Mouse (Mus musculus): ENCODE measurements at regions not wholly inside any gene's neighbourhood (a gene's known extent, or its start where the extent isn't known, plus 50 kb on each side); places are given as distances from the start of the nearest gene placed in this dataset.

GRCm38 (mm10) chr12:97950072-97950471 lies 309.2 kb downstream of the Galc start:
- ChIA-PET POLR2A (no interaction called here), CTCF (no interaction called here)

DNA sequence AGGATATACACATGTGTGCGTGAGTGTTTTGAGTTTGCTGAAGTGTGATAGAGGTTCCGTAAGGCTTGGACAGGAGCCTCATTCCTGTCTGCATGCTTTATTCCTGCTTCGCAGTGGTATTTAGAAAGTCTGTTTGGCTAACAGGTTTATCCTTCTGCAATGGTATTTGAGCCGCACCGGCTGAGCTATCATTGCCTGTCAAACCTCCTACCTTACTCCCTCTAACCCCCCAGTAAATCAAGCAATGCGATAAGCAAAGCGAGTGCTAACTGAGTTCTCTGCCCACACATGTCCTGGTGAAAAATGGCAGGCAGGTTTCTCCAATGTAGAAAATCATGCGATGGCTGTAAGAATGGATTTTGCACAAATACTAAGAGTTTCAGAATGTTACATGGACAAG lies 311.8 kb downstream of the Galc start:
- ChIA-PET POLR2A (no interaction called here), CTCF (no interaction called here)

GRCm38 (mm10) chr12:97938361-97938760 lies 320.9 kb downstream of the Galc start:
- ChIA-PET POLR2A (interaction anchor here in 1 of 4 experiments (0.6 kb wide), 1 partner anchor 366 kb away, joined by 8 read pairs; no protein-coding TSS in a partner anchor), CTCF (no interaction called here)

- ChIA-PET CTCF (interaction anchor here in 1 of 4 experiments (0.6 kb wide), 1 partner anchor 346 kb away, joined by 8 read pairs; no protein-coding TSS in a partner anchor), POLR2A (no interaction called here)
These were observed 329.4 kb downstream of the Galc start for GRCm38 (mm10) chr12:97929877-97930276.

DNA sequence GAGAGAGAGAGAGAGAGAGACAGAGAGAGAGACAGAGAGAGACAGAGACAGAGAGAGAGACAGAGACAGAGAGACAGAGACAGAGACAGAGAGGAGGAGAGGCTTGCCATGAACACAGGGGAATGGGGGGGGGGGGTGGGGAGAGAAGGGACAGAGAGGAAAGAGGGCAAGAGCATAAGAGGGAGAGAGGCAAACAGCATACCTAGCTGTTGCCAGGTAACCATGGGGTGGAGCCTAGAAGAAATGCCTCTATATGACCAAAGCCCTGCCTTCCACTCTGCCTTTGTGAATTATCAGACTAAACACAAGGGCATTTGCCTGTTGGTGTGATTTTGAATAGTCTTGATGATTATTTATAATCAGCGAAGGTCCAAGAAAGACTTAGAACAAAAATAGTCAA lies 332.2 kb downstream of the Galc start:
- POLR2A ChIA-PET, result interaction anchor here in 1 of 4 experiments (0.6 to 0.7 kb wide), 2 partner anchors 16 to 58 kb away, joined by 3 read pairs; no protein-coding TSS in a partner anchor

DNA sequence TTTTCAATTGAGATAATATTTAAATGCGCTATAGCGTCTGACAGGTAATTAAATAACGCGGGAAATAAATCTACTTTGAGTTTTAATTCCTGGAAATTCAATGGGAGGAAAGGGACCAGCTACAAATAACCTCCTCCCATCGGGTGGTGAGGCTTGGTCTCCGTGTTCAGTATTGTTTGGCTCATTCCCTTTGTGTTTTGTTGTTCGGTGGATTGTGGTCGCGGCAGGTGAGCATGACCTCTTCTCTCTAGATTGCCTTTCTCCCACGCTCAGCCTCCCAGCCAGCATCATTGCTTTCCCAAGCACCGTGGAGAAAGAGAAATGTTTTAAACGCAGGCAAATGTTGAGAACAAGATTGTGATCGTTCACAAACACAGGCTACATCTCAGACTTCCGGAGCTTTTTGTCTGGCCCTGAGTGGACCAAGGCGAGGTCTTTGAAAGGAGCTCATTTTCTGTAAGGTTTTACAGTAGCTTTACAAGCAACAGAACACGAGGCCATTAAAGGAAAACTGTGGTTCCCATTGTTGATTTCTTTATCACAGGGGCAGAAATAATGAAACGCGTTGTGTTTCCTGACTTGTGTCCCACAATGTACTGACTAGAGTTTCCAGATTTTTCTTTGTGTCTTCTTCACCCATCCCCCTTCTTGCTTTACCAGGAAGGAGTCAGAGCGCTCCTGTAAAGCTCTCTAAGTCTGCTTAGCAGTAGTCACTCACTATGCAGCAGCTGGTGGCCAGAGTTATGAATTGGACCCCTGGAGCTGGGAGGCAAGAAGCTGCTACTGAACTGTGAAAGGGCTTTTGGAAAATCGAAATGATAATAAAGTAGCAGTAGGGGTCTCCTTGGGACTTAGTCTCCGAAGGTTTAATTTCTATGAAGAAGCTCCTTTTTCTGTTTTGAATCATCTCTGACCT lies 337.7 kb downstream of the Galc start:
- CTCF ChIA-PET, result interaction anchor here in 1 of 4 experiments (1.5 kb wide), 1 partner anchor 260 kb away, joined by 4 read pairs; no protein-coding TSS in a partner anchor
- POLR2A ChIA-PET, result interaction anchor here in 1 of 4 experiments (0.7 kb wide), 1 partner anchor 38 kb away, joined by 3 read pairs; no protein-coding TSS in a partner anchor

More for the DNA sequence above, 332.2 kb downstream of the Galc start:
- CTCF ChIA-PET, result no interaction called here

DNA sequence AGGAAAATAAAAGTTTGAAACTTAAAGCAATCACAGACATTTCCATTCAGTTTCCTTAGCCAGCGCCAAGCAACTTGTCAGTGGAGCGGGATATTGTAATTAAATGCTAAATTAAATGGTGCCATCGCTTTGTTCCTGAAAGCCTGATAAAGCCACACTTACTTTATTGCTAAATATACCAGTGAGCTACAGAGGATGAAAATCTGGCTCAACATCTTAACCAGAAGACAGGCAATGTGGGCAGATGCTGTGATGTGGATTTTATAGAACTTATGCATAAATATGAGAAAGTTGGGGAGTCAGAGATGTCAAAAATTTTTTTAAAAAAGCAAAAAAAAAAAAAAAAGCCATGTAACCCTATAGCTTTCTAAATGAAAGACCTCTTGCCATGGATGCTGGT lies 340.8 kb downstream of the Galc start:
- ChIA-PET CTCF (no interaction called here), POLR2A (no interaction called here)

DNA sequence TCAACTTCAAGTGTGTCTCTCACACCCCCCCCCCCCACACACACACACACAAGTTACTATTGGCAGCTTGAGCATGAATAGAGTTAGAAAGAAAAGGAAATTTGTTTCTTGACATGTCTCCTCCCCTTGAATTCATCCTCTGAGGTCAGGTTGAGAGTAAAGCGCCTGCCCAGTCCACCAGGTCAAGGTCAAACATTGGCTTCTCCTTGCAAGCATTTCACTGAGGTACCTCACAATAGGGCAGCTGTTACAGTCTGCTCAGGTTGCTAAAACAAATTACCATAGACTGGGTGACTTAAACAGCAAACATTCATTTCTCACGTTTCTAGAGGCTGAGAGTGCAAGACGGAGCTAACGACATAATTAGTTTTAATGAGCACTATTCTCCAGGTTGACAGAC lies 344.2 kb downstream of the Galc start:
- ChIA-PET POLR2A (no interaction called here), CTCF (interaction anchor here in 1 of 4 experiments (0.5 kb wide), 1 partner anchor 302 kb away, joined by 3 read pairs; no protein-coding TSS in a partner anchor)

DNA sequence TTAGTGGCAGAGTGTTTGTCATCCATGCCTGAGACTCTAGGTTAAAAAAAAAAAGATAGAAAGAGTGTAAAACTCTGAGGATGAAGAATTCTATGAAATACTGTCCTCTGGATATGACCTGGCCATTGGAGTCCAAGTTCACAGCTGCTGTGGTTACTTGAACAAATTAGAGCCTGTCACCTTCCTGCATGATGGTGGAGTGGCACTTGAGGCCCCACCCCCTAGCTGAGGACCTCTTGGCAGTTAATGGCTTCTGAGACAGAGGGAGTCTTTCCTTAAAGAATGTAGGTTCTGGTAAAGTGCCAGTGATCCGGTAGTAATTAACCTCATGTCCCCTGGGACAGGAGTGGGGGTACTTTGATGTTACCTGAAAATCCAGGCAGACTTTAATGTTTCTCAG lies 346.5 kb downstream of the Galc start:
- ChIA-PET CTCF (no interaction called here), POLR2A (no interaction called here)

DNA sequence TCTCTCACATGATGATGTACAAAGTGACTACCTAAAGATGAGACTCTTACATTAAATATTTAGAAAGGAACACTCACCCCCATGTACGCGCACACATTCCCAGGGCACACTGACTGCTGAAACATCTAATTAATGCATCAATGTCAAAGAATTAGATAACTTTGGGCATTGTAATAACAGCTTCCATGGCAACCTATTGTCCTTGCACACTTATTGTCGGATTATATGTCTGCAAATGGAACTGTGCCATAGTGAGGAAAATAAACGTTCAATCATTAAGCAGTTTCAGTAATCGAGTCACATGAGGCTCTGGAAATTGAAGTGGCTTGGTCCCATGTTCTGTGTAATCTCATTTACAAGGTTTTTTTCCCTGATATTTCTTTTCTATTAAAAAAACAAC lies 360.0 kb downstream of the Galc start:
- CTCF ChIA-PET, result no interaction called here
- POLR2A ChIA-PET, result no interaction called here

DNA sequence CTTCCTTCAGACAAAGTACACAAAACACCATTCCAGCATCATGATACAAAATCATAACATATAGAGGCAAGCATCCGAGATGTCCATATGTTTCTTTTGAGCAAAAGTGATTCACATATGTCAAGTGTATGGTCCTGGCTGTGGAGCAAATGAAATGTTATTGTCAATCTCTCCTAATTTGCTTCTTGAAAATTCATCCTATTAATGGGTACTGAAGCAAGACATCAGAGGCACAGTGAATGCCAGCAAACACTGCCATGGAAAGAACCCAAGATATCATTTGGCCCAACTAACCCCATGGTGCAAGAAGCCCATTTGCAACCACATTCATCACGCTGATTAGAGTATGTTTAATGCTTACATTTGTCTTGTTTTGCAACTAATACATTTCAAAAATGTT lies 361.1 kb downstream of the Galc start:
- POLR2A ChIA-PET, result no interaction called here
- CTCF ChIA-PET, result no interaction called here

GRCm38 (mm10) chr12:97895981-97896380 lies 363.3 kb downstream of the Galc start:
- POLR2A ChIA-PET, result no interaction called here
- CTCF ChIA-PET, result no interaction called here

DNA sequence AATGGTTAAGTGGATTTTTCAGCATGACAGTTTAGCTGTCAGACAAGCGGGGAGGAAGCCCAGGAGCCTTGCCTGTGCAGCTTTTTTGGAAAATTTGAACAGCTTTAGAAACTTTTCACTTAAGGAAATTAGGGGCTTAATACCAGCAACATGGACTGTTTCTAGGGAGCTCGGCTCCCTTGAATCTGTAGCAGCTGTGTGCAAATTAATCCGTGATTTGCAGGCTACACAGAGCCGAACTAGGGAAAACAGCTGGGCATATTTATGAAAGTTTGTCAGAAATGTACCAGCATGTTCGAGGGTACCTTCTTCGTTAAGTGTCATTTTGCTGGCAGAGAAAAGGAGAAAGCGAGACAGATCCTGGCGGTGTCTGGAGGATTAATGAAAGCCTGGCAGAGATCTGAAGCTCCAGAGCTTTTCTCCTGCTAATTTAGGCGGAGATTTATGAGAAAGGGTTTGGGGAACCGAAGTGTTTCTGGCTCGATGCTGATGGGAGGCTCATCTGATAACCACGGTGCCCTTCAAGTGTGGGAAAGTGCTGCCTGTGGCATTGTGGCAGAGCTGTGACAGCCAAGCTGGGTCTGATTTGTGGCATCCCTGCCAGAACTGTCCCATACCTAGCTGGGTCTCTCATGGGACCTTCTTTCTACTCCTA lies 370.3 kb downstream of the Galc start:
- CTCF ChIA-PET, result interaction anchor here in 1 of 4 experiments (0.9 kb wide), 1 partner anchor 16 kb away, joined by 3 read pairs; no protein-coding TSS in a partner anchor
- POLR2A ChIA-PET, result no interaction called here

DNA sequence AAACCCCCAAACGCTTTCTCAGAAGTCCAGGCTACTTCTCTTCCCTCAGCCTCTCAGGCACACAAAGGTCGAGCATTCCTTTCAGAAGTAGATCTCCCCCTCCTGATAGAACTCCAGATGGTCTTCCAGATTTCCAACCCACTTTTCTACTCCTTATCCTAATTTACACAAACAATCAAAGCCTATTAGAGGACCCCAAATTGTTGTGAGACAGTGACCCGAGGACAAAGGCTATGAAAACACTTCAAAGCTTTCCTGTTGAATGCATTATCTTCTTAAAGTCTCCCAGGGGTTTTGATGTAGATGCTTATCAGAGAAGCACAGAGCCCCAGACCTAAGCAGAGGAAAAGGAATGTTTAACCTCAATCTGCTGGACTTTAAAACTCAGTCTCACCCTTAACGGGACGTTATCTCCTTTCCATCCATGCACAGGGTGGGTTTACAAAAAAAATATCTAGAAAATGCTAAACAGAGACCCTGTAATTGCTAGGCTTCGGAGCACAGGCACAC lies 370.9 kb downstream of the Galc start:
- ChIA-PET CTCF (interaction anchor here in 1 of 4 experiments (0.9 kb wide), 1 partner anchor 16 kb away, joined by 3 read pairs; no protein-coding TSS in a partner anchor), POLR2A (interaction anchor here in 1 of 4 experiments (0.6 kb wide), 1 partner anchor 1685 kb away, joined by 4 read pairs; no protein-coding TSS in a partner anchor)

GRCm38 (mm10) chr12:97882439-97882838 lies 376.8 kb downstream of the Galc start:
- ChIA-PET POLR2A (no interaction called here), CTCF (no interaction called here)

DNA sequence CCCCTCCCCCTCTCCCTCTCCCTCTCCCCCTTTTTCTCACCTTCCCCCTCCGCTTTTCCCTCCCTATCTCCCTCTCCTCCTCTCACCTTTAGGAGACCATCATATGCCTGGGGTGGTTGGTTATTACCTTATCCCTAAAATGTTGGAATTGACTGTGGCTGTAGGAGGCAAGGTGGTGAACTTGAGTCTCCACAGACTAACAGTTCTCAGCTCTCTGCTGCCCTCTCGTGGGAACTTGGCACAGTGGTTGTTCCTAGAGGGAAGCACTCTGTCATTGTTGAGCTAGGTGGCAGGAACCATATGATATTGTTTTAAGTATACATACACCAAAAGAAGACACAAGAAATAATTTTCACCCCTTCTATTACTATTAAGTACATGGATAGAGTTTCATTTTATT lies 386.9 kb downstream of the Galc start:
- CTCF ChIA-PET, result interaction anchor here (0.5 to 1.3 kb wide), 15 partner anchors 14 to 461 kb away, joined by 3 to 10 read pairs (median 4); no protein-coding TSS in a partner anchor
- POLR2A ChIA-PET, result interaction anchor here in 1 of 4 experiments (0.7 kb wide), 1 partner anchor 563 kb away, joined by 3 read pairs; no protein-coding TSS in a partner anchor

- ChIA-PET POLR2A (no interaction called here), CTCF (no interaction called here)
These were observed 396.3 kb downstream of the Galc start for GRCm38 (mm10) chr12:97862921-97863320.

GRCm38 (mm10) chr12:97836202-97836908 lies 422.9 kb downstream of the Galc start:
- POLR2A ChIA-PET, result no interaction called here

DNA sequence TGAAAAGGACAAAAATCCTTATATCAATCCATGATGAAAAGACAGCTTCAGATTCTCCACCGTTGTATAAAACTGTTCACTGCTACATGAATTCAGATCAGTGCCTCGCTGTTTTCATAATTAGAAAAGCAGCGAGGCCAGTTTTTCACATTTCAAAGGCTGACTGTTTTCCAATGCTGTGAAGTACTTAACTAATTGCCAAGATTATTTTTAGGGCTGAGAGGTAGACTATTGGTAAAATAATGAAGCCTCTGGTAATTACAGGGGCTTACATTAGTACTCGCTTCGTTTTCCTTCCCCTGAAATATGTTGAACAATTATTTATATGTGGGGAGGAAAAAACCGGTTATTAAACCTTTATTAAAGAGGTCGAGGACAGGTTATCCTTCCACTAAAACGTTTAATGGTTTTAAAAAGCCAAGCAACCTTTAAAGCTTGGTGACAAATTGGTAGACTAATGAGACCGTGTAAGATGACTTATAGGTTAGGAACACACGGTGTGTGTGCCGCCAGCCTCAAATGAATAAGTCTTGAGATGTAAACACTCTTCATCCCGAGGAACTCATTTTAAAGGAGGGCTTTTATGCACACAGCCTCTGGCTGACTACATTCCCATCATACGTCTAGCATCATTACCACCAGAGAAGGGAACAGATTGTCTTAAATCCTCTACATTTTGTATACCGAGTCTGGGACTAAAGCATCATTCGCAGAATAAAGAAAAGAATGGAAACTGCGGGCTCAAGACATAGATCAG lies 465.7 kb downstream of the Galc start:
- ChIA-PET CTCF (no interaction called here), POLR2A (no interaction called here)

More at GRCm38 (mm10) chr12:97836202-97836908, 422.9 kb downstream of the Galc start:
- CTCF ChIA-PET, result no interaction called here
